Mouse (Mus musculus) 3T3-L1 (cell line): Measurements from ENCODE around the gene Ccdc187.

Experiments
- DNase-seq: peaks from one replicate; pipeline ENCODE4 v3.0.0-alpha.2; 2015; ENCODE audit warnings: low read depth, low spot score

The Ccdc187 gene

DNA sequence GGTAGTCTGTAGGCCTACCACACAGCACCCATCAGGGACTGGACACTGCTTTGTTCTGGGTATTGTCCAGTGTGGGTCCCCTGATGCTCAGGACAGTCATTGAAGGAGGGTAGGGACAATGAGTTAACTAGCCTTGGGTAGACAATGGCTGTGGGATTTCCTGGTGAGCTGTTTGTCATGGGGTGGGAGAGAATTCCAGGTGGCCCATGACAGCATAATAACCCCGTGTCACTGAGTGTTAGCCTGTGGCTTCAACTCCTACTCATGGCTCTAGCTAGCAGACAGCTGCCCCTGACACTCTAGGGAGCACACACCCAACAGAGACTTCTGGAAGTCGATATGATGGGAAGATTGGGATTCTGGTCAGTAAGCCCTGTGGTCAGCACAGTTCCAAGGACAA lies at the start of gene Ccdc187:
Gene Ccdc187, minus strand, starts transcription at position 101 of the 400 bp plus-strand sequence.
- no peak for DNase-seq

- DNase-seq, result no peak
These were observed 48.5 kb upstream of the Ccdc187 start for GRCm38 (mm10) chr2:26342609-26343490.

DNA sequence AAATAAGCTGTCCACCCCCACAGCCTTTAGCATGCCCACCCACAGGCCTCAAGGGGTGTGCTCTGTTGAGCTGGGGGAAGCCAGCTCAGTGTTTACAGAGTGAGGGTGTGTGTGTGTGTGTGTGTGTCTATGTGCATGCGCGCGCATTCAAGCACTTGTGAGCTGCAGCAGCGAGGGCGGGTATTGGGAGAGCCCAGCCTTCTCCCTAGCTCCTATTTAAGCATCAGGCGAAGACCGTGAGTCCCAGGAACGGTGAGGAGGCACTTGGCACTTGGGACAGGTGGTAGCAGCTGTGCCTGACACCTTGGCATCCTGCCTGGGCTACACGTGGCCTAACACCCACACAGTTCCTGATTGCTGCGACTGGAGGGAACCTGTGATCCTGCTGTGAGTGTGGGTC lies 47.7 kb upstream of the Ccdc187 start:
- DNase-seq, result no peak

DNA sequence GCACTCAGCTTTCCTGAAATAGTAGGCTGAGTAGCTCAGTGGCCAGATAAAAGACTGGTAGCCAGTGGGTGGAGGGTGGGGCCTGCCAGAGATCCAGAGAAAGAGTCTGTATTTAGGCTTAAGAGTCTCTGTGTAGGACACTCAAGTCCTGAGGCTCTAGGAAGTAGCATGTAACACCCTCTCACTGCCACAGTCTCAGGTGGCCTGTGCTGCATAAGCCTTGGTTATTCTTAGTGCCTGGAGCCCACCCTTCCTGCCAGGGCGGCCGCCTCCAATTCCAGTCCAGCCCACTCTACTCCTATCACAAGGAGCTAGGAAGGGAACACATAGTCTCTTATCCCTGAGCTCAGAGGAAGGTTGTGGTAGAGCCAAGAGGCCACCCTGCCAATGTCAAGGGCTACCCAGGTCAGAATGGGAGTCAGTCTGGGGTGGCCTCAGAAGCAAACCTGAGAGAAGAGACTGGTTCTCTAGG lies 47.2 kb upstream of the Ccdc187 start:
- DNase-seq, result no peak

DNA sequence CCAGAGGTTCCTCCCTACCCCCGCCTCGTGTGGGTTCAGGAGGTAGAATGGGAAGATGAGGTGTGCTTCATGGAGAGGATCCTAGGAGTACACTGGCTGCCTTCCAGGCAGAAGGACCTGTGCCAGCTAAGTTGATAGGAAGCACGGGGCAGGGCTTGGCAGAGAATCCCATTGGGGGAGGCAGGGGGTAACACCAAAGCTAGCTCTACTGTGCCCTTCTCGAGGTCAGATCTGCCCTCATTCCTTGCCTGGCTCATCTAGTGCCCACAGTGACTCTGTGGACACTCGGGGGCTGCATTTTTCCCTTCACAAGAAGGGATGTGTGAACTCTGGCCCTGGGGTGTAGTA lies 44.8 kb upstream of the Ccdc187 start:
- no peak for DNase-seq

DNA sequence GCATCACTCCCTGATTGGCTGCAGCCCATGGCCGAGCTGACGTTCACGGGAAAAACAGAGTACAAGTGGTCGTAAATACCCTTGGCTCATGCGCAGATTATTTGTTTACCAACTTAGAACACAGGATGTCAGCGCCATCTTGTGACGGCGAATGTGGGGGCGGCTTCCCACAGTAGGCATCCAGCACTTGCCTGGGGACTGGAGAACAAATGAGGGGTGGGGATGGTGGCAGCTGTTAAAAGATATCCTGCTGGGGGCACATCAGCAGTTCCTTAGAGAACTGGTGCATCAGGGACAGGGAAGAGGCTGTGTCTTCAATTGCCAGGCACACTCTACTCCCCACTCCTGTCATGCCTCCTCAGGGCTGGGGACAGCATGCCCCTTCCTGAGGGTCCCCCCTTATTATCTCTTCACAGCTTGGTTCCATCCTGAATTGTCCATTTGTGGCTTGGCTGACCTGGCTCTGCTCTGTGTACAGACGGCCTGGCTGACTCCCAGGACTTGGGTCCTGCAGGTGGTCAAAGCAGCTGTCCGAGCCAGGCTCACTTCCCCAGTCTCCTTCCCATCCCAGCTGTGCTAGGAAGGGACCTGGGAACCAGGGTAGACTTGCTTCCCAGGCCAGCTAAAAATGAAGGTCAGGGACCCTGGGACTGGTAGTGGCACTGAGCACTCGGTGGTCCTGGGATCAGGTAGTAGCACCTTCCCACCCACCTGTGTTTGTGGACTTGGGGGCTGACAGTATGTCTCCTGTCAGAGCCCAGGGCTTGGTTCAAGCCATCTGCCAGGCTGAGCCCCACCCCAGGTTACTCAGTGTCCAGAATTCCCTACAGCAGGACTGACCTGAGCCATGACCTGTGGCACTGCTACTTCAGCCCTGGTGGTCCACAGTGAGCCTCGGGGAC lies 44.2 kb upstream of the Ccdc187 start:
- DNase-seq, result no peak

- no peak for DNase-seq
These were observed 36.3 kb upstream of the Ccdc187 start for GRCm38 (mm10) chr2:26330702-26331101.

GRCm38 (mm10) chr2:26330056-26330468 lies 35.7 kb upstream of the Ccdc187 start:
- DNase-seq, result no peak

DNA sequence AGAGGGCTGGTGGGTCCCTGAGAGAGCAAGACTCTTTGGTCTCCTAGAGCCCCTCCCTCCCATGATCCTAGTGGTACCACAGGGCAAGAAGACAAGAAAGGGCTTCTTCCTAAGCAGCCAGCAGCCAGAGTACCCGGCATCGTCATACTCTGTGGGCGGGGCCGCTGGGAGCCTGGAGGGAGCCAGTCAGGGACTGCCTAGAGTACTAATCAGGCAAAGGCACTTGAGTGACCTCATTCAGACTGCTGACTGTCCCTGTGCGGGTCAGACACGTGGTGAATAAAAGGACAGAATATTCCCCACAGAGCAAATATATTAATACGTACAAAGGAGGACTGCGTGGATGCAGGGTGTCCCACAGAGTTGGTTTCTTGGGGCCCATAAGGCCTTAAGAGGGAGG lies 35.0 kb upstream of the Ccdc187 start:
- DNase-seq, result no peak

DNA sequence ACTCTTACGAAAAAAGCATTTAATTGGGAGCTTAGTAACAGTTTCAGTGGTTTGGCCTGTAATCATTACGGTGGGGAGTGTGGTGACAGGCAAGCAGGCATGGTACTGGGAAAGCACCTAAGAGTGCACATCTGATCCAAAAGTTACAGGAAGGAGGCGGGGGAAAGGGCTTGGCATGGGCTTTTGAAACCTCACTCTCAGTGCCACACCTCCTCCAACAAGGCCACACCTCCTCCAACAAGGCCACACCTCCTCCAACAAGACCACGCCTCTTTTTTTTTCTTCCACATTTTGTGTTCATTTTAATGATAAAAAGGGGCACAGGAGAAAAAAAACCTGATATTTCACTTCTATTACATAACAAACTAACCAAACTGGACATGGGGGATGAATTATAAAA lies 33.5 kb upstream of the Ccdc187 start:
- DNase-seq, result peak; percentile 58

DNA sequence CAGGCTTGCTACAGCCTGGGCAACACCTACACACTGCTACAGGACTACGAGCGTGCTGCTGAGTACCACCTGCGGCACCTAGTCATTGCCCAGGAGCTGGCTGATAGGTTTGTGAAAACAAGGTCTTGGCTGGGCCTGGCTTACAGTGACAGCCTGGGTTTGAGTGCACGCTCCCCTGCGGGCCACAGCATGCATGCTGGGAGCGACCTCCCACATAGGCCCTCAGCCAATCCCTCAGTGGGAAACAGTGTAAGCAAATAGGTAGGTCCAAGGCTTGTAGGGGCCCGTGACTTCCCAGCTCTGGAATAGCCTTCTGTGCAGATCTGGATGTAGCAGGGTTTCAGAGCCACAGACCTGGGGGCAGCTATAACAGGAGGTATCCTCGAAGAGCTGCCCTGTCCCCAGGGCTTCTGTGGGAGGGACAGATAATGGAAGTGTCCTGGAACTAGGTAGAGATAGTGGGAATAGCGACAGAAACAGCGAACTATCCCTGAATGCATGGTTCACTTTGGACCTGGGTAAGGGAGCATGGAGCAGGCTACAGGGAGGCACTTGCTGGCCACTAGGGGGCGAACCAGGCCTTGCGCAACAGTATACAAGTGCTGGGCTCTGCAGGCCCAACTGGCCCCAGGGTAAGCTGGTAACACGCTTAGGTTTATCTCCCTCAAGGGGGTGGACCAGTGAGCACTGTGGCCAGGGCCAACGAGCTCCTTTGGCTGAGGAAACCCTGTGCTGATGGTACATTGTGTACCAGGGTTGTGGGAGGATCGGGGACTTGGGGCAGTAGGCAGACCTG lies 31.2 kb upstream of the Ccdc187 start:
- peak; percentile 85 for DNase-seq

DNA sequence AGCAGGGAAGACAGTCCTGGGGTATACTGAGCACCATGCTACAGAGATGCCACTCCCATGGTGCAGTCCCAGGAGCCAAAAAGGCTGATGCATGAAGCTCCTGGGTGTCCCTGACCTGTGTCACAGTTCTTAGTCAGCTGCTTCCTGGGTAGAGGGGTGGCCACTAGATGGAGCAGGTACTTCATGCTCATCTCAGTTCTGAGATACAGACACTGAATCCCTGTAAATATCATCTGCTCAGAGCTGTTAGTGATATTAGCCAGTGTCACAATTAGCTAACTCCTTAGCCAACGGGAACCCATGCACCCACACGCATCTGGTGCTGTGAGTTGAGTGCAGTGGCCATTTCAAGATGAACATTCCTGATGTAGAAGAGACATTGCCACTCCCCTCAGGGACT lies 30.6 kb upstream of the Ccdc187 start:
- peak; percentile 57 for DNase-seq

- no peak for DNase-seq
These were observed 29.4 kb upstream of the Ccdc187 start for GRCm38 (mm10) chr2:26323589-26324325.

GRCm38 (mm10) chr2:26320245-26321185 lies 26.2 kb upstream of the Ccdc187 start:
- DNase-seq, result no peak

DNA sequence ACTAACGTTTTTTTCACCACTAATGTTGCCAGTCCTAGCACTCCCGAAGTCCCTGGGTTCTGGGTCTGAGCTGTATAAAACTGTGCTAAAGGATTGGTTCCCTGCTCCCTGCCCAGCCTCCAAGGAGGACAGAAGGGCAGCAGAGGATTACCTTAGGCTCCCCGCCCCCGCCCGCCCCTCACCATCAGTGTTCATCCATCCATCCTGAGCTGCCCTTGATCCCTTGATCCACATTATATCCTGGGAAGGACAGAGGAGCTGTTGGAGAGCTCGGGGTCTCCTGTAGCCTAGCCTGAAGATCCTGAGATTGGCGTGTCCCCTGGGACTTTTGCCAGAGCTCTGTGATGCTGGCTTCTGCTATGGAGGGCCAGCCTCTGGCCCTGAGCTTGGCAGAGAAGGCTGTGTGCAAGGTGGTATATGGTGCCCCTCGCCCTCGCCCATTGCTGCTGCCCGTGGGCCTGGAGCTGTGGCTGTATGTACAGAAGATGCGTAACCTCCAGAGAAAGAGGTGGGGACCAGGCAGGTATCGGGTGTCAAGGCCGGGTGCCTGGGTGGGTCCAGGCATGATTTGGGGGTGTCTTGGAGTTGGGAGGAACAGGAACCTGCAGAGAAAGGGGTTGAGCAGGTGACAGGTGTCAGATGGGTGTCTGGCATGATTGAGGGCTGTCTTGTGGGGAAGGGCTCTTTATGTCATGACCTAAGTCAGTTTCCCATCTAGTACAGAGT lies 25.3 kb upstream of the Ccdc187 start:
- DNase-seq, result no peak

DNA sequence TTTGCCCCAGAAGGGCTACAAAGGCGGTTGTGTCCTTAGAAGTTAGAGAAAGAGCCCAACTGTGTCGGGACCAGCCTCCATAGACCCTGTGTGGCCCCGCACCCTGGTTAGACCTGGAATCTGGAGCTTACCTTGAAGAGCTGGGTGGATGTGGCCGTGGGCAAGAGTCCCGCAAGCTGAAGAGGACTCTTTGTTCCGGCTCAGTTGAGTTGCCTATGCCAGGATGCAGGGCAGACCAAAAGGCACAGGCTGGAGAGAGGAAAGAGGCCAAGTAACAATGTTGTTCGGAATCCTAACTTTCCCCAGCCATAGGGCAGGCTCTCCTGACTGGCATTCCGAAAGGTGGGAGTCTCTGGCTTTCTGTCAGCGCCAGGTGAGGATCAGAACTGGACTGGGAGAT lies 24.8 kb upstream of the Ccdc187 start:
- no peak for DNase-seq

- no peak for DNase-seq
These were observed 23.8 kb upstream of the Ccdc187 start for GRCm38 (mm10) chr2:26317991-26318672.

- no peak for DNase-seq
These were observed 23.0 kb upstream of the Ccdc187 start for GRCm38 (mm10) chr2:26317371-26317770.
